Mouse (Mus musculus) bone marrow, adult 2 months (tissue): ENCODE measurements at regions not wholly inside any gene's neighbourhood (a gene's known extent, or its start where the extent isn't known, plus 50 kb on each side); places are given as distances from the start of the nearest gene placed in this dataset.

Source experiments
- H3K27ac ChIP-seq: fragments of 200-500 bp; 2 replicates; pipeline ENCODE4 v1.5.1; 2012; ENCODE audit warnings: low read depth, mild to moderate bottlenecking, control low read depth, inconsistent platforms, low read length; ENCODE audit not compliant: control insufficient read depth, poor library complexity, insufficient read depth
- H3K4me1 ChIP-seq: fragments of 200-500 bp; 2 replicates; pipeline ENCODE4 v1.6.1; 2011; ENCODE audit warnings: low read length; ENCODE audit not compliant: control insufficient read depth, insufficient read depth
- H3K4me3 ChIP-seq: fragments of 200-500 bp; replicated peaks from 2 replicates; pipeline ENCODE3; 2011; ENCODE audit warnings: mild to moderate bottlenecking, low read depth, low read length, control low read depth; ENCODE audit not compliant: control insufficient read depth
- CTCF ChIP-seq: fragments of 200-500 bp; IDR thresholded peaks from 2 replicates; pipeline ENCODE4 v1.5.1; 2011; ENCODE audit warnings: low read length, control low read depth; ENCODE audit not compliant: control insufficient read depth, insufficient read depth
- POLR2A ChIP-seq: fragments of 200-500 bp; IDR thresholded peaks from 2 replicates; pipeline ENCODE4 v1.6.1; 2011; ENCODE audit warnings: low read depth, mild to moderate bottlenecking, control low read depth, low read length, borderline replicate concordance; ENCODE audit not compliant: control insufficient read depth
- WGBS: fragments of 180-500 bp; shearing (Covaris S2); methylation state at CpG from one replicate; pipeline ENCODE4 v1.1.7; 2018; 5-methylcytosine and 5-hydroxymethylcytosine counted together

GRCm38 (mm10) chr13:89401084-89401671, 138.4 kb upstream of the Hapln1 start:
- TF ChIP-seq POLR2A (no peak), CTCF (no peak)
- WGBS: 27% methylated on average over 5 of the region's 5 CpGs
- Histone ChIP-seq H3K4me1 (no peaks in the 10 kb centered on the region), H3K27ac (no peak overlapping the region), H3K4me3 (no peak overlapping the region)

GRCm38 (mm10) chr13:89410504-89410903, 129.1 kb upstream of the Hapln1 start:
- no peak for TF ChIP-seq CTCF
- Histone ChIP-seq H3K4me3 (no peak overlapping the region), H3K4me1 (no peaks in the 10 kb centered on the region), H3K27ac (no peak overlapping the region)
- 93% methylated on average over 2 of the region's 2 CpGs for WGBS

GRCm38 (mm10) chr13:89412768-89413487, 126.7 kb upstream of the Hapln1 start:
- Histone ChIP-seq H3K4me1 (no peaks in the 10 kb centered on the region), H3K4me3 (no peak overlapping the region), H3K27ac (no peak overlapping the region)
- TF ChIP-seq CTCF (no peak), POLR2A (no peak)
- WGBS: 85% methylated on average over 1 of the region's 1 CpGs

- H3K4me1 ChIP-seq: no peaks in the 10 kb centered on the region
- no peak overlapping the region for H3K4me3 ChIP-seq
- WGBS: 14% methylated on average over 3 of the region's 3 CpGs
- no peak for TF ChIP-seq POLR2A
- no peak for TF ChIP-seq CTCF
- H3K27ac ChIP-seq: no peak overlapping the region
These were observed 120.8 kb upstream of the Hapln1 start for GRCm38 (mm10) chr13:89418804-89419203.

GRCm38 (mm10) chr13:89421833-89422232, 117.8 kb upstream of the Hapln1 start:
- Histone ChIP-seq H3K4me3 (no peak overlapping the region), H3K27ac (no peak overlapping the region), H3K4me1 (no peaks in the 10 kb centered on the region; the same call in 1 of the 2 replicates)
- TF ChIP-seq POLR2A (no peak), CTCF (no peak)

GRCm38 (mm10) chr13:89423491-89423890, 116.1 kb upstream of the Hapln1 start:
- H3K4me3 ChIP-seq: no peak overlapping the region
- no peaks in the 10 kb centered on the region; the same call in 1 of the 2 replicates for H3K4me1 ChIP-seq
- H3K27ac ChIP-seq: no peak overlapping the region
- no peak for TF ChIP-seq CTCF
- TF ChIP-seq POLR2A: no peak

- WGBS: 47% methylated on average over 12 of the region's 12 CpGs
- TF ChIP-seq CTCF: no peak
- no peak for TF ChIP-seq POLR2A
- Histone ChIP-seq H3K27ac (no peak overlapping the region), H3K4me1 (no peaks in the 10 kb centered on the region; the same call in 1 of the 2 replicates), H3K4me3 (no peak overlapping the region)
These were observed 111.1 kb upstream of the Hapln1 start for GRCm38 (mm10) chr13:89428272-89429071.

GRCm38 (mm10) chr13:89444847-89445246, 94.7 kb upstream of the Hapln1 start:
- WGBS: 68% methylated on average over 1 of the region's 1 CpGs
- no peak for TF ChIP-seq CTCF
- TF ChIP-seq POLR2A: no peak
- H3K4me1 ChIP-seq: no peaks in the 10 kb centered on the region
- H3K27ac ChIP-seq: no peak overlapping the region
- no peak overlapping the region for H3K4me3 ChIP-seq

- no peaks in the 10 kb centered on the region; the same call in 1 of the 2 replicates for H3K4me1 ChIP-seq
- no peak overlapping the region for H3K27ac ChIP-seq
- no peak overlapping the region for H3K4me3 ChIP-seq
- no peak for TF ChIP-seq POLR2A
- TF ChIP-seq CTCF: no peak
- WGBS: 70% methylated on average over 1 of the region's 1 CpGs
These were observed 85.8 kb upstream of the Hapln1 start for GRCm38 (mm10) chr13:89453819-89454218.
